Mouse (Mus musculus) neutrophil, adult 5-6 weeks (primary cell): Measurements from ENCODE around the gene Gnrhr. TPM values are rescaled to one million over a fixed set of nuclear protein-coding genes. Genes with fewer than 3 reads are reported as not detected.

Experiments
- ATAC-seq: fragments of 151-379, 151-347 bp; 2 replicates; pipeline ENCODE4 v1.8.0; 2017; ENCODE audit warnings: mild to moderate bottlenecking, moderate TSS enrichment; ENCODE audit not compliant: insufficient number of reproducible peaks, poor library complexity, low FRiP score, severe bottlenecking; ENCODE audit errors: extremely low read depth
- total RNA-seq: library from RNA; stranded (forward); fragments of 200-1000 nt; gene quantifications from 2 replicates; pipeline ENCODE4 v1.2.3, GENCODE M21; 2017

Gnrhr gene
- total RNA-seq: not detected in 2 replicates

DNA sequence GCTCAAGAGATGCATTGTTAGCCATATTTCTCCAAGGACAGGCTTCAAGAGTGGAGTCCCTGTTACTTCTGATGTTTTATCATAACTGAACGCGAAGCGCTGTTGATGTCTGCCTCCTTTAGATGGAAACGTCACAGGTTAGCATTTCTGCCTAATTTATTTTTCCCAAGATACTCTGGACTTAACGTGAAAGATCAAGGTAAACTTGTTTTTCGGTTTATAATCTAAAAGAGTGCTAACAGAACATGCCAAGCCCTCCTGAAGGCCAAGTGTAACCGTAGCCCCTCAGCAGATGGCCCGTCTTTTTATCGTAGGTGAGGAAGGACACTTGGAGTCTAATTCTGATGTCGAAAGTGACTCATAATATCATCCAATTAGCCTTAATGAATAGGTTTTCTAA is at the start of gene Gnrhr:
TSS of gene Gnrhr (minus strand) at position 101 of the 400 bp plus-strand sequence.
- no peak for ATAC-seq

DNA sequence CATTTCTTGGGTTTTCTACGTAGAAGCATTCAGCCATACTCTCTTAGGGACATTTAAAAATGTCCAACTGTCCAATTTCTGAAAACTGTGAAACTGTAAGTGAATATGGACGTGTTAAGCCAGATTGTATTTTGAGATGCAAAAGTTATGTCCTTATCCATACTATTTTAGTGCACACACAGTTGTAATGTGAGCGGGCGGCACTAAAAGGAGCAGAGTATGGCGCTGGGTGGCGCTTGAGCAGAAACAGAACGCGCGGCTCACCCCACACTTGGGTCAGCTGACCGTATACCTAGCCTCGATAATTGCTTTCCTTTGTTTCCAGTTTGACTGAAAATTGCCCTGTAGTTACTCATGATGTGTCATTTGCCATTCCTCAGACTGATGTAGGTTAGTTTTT is 48.9 kb upstream of the Gnrhr start:
- ATAC-seq: no peak

DNA sequence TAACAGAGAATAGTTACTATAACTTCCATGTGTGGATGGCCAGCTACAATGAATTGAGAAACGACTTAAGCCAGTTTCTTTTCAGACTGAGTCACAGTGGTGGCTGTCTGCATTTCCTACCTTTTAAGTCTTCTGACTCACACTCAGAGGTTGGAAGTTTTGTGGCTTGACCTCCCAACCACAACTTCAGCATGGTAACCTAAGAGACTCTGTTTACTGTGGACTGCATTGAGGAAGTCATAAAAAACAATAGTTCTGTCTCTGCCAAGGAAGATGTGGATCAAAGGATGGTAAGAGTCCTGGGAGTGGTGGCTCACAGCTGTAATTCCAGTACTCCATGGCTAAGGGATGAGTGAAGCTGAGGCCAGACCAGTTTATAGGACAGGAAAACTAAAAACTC is 47.2 kb upstream of the Gnrhr start:
- ATAC-seq: no peak

DNA sequence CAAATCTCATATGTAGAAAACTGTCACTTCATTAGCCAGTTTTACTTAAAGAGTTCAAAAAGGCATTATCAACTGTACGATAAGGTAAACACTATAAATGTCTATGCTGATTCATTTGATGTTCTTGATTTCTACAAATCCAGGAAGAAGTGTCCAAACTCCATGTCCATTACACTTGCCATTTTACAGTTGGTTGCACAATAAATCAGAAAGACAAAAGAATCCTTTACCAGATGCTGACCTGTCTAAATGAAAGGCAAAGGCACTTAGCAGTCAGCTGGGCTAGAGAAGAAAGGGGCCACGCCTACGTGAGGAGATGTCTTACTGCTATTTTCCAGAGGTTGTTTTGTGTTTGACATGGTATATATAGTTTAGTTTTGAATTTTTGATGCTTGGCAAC is 46.6 kb upstream of the Gnrhr start:
- no peak for ATAC-seq

DNA sequence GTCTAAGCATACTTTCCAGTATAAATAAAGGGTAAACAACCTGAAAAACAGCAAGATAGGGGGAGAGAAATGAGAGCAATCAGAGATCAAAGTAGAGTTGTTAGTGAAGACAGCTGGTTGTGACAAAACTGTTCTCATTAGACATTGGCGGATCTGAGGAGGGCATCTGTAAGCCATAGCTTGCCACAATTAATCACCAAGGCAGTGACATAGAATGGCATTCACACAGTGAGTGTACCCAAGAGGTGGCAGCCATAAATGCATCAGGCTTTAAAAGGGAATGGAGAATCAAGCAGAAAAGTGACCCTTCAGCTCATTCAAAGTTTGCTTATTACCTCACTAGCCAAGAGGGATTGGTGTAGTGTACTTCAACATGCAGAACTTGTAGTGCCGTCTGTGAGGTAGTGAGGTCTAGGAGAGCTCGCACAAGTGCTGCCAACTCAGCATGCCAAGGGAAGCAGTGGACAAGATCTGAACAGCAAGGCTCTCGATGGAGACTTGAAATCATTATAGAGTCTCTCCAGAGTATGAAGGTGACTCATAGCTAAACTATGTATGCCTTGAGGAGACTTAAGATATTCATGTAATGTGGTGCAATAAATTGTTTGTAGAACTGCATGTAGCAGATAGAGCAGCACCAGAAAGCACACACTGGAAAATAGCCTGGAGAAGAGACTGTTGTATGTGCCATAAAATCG is 29.6 kb upstream of the Gnrhr start:
- no peak for ATAC-seq

DNA sequence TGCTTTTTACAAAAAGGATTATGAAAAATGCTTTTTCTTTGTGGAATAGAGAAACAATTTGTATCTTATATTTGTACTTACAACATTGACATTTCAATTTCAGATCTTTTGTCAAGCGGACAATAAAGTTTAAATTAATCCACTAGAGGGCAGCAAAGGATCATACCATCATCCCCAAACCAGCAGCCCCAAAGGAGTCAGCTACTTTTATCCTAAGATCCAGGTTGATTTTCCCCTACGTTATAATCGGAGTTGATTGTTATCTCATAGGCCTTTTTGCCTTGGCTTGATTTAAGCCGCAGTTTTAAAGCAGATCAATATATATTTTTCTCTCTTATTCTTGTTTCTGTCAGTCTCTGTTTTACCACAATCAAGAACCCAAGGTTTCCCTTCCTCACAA is 6.3 kb downstream of the Gnrhr start:
- ATAC-seq: no peak

DNA sequence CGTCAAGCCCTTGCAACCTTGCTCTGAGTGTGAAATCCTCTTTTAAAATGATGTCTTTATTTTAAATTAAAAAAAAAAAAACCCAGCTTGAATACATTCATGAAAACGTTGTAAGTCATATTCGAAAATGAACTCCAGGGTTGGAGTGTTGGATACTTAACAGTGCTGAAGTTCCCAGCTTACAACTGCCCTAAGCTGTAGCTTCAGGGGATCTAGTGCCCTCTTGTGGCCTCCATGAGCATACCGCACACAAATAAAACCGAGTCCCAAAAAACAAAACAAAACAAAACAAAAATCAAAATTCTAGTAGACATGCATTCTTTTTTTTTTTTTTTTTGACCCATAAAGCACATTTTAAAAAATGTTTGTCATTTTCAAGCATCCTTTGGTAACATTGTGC is 6.9 kb downstream of the Gnrhr start:
- ATAC-seq: peak; percentile 93

DNA sequence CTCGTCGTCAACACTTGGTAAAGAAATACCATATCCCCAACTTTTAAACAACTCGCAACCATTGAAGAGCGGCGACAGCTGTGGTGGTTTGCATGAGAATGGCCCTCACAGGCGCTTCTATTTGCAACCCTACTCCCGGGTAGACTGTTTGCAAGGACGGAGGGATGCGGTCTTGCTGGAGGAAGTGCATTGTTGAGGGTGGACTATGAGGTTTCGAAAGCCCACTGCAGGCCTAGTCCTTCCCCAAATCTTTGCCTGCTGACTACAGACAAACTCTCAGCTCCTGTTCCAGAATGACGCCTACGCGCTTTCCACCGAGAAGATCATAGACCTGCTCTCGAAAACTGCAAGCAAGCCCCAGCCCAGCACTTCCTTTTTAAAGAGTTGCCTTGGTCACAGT is 7.4 kb downstream of the Gnrhr start:
- no peak for ATAC-seq

DNA sequence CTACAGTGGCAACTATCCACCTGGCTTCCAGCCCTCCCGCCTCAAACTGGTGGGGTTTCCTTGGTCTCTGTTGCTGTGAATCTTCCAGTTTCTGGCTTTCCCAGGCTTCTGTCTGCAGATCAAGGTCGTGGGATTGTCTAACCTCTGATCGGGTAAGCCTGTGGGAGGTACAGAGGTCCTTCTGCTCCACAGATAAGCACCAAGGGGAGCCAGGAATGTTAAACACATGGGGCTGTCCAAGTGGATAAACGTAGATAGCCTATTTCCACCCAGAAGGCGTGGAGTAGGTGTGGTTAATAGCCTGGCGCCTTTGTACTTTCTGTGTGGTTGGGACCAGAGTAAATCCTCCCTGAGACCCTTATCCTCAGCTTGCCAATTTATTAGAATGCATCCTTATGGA is 10.3 kb downstream of the Gnrhr start:
- no peak for ATAC-seq

DNA sequence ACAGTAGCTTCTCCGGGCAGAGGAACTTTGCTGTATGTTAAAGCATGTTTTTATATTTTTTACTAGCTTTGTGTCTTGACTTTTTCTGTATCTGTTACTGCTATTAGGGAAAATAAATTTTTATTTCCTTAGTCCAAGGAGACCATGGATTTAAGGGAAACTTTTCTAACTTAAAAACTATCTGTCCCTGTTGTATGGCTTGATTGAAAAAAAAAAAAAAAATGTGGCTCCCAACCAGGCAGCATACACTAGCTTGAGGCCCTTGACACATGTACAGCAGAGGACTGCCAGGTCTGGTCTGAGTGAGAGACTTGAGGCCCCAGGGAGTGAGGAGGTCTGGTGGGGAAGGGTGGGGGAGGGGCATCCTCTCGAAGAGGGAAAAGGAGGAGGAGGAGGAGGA is 23.9 kb downstream of the Gnrhr start:
- no peak for ATAC-seq

DNA sequence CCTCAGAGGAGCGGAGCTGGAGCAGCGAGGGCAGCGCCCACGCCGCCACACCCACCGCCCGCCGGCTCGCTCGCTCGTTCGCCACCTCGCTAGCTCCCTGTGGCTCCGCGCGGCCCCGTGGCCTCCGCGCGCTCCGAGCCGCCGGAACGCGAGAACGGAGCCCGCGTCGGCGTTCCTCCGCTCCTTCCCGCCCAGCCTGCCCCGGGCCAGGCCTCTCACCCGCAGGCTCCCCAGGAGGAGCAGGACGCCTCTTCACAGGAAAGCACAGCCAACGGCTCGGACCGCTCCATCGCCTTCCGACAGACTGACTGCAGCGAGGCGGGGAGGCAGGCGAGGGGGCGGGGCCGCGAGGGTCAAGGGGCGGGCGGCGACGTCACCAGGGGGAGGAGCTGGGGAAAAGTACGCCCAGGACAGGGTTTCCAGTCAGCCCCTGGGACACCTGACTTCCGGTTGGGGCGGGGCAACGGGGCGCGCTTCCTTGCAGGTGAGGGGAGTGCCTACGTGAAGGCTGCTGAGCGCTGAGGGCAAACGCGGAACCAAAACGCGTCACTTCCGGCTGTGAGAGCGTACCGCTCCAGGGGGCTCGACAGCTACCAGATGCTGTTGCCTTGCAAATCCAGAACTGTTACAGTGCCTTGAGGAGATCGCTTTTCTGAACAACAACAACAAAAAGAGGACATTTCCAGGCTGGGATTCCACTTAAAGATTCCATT is 25.1 kb downstream of the Gnrhr start, which contains the start of gene Uba6:
TSS of gene Uba6 (minus strand) at position 355 of the 713 bp plus-strand sequence.
- ATAC-seq: peak; percentile 99

DNA sequence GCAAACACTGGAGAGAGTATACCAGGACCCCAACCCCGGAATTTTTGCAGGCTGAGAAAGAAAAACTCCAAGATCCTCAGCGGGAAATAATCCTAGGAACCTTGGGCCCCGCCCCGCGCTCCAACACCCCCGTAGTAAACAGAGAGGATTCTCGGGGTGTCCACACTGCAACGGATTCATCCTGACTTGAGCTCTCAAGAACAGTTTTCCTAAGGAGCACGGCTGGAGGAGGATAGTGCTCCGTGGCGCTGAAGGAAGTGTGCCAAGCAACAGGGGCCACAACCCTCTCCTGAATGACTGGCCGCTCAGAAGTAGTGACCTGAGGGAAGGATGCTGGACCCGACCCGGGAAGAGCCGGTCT is 25.6 kb downstream of the Gnrhr start:
- peak; percentile 0; the same call in 1 of the 2 replicates for ATAC-seq

Other genes with a start within 250 kb of the Gnrhr start
- 19.5 and 25.7 TPM in 2 replicates for gene Cenpc1, start 132.3 kb downstream of the Gnrhr start, total RNA-seq
- gene Stap1, start 126.2 kb downstream of the Gnrhr start, total RNA-seq: 258 and 269 TPM in 2 replicates
- 21.9 and 23.3 TPM in 2 replicates for gene Uba6, start 25.1 kb downstream of the Gnrhr start, total RNA-seq
- not detected in 2 replicates for gene Tmprss11c, start 91.4 kb upstream of the Gnrhr start, total RNA-seq
- gene Tmprss11d, start 175.5 kb upstream of the Gnrhr start, total RNA-seq: 0.12 TPM in 1 of 2 replicates, not detected in the other